Mouse (Mus musculus) CD4-positive naive resting alpha-beta T cell, adult 76 days (primary cell): ENCODE measurements around the gene Gm21904. TPM values are rescaled to one million over a fixed set of nuclear protein-coding genes. Genes with fewer than 3 reads are reported as not detected.

ENCODE experiments used
- total RNA-seq: library from RNA; stranded (reverse); gene quantifications from one replicate; pipeline ENCODE4 v1.2.4, GENCODE M21; 2023

Gene Gm21904
- total RNA-seq, result not detected

DNA sequence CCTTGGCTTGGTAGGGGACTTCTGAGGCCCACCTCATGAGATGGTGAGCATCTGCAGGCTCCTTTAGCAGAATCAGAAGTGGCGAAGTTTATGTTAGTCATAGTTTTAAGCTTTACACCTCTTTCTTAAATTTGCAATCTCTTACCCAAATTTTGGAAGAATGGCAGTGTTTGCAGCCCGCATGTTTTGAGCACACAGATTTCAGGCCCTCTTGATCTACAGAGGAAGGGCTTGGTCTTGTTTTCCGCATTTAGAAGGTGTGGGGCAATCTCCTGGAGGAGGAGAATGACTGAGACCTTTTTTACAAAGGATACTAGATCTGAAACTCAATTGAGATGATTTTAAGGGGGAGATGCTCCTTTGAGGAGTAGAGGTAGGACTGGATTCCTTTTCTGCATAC is at the start of gene Gm21904:
Gene Gm21904, minus strand, starts transcription at position 101 of the 400 bp plus-strand sequence.

DNA sequence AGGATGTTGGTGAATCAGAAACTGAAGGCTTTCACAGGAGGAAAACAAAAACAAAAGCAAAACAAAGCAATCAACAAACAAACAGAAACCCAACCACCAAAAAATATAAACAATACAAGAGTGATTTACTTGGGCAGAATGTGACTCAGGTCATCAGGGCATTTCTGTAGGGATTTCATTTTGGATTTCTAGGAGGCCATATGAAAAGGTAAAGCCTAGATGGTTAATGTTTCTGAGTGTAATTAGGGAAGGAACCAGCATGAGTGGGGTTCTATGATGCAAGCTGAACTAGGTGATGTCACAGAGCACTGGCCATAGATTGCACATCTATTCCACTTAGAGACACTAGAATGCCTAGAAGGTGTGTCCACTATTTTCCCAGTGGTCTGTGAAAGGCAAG is 28.4 kb upstream of the Gm21904 start, which contains the start of the genes Gm20772 and Gm20831:
Gene Gm20772, plus strand, starts transcription at position 301 of the 400 bp plus-strand sequence.
Gene Gm20831, plus strand, starts transcription at position 301 of the 400 bp plus-strand sequence.

Other genes with a start within 250 kb of the Gm21904 start
- gene Gm20772, start 28.5 kb upstream of the Gm21904 start, total RNA-seq, result not detected
- gene Gm20831, start 28.5 kb upstream of the Gm21904 start, total RNA-seq, result not detected
- gene Srsy, start 91.1 kb upstream of the Gm21904 start, total RNA-seq, result not detected
- gene Gm21764, start 215.5 kb upstream of the Gm21904 start, total RNA-seq, result not detected
- gene Ssty1, start 242.8 kb upstream of the Gm21904 start, total RNA-seq, result not detected